Mouse (Mus musculus) brain, embryonic 14.5 days (tissue): ENCODE results near the gene Tenm4. TPM values are rescaled to one million over a fixed set of nuclear protein-coding genes. Genes with fewer than 3 reads are reported as not detected.
A peak's percentile ranks its signal among the peaks of the same experiment; 100 is the strongest.

Experiments used
- DNase-seq: peaks from one replicate; pipeline ENCODE4 v3.0.0-alpha.2; 2011; ENCODE audit warnings: low read depth
- CTCF ChIP-seq: fragments of 200-500 bp; IDR thresholded peaks from 2 replicates; pipeline ENCODE4 v1.5.1; 2012; ENCODE audit warnings: inconsistent platforms, mild to moderate bottlenecking, moderate library complexity, borderline replicate concordance; ENCODE audit not compliant: insufficient read depth, insufficient read length; ENCODE audit errors: extremely low read depth
- POLR2A ChIP-seq: fragments of 200-500 bp; IDR thresholded peaks from 2 replicates; pipeline ENCODE4 v1.6.1; 2012; ENCODE audit warnings: mild to moderate bottlenecking, inconsistent platforms, borderline replicate concordance; ENCODE audit not compliant: poor library complexity, insufficient read depth, insufficient read length, severe bottlenecking; ENCODE audit errors: extremely low read depth
- polyA plus RNA-seq: library from polyadenylated mRNA; depleted of rRNA; stranded (reverse); fragments of >200 nt; gene quantifications from 2 replicates; pipeline ENCODE4 v1.2.3, GENCODE M21; 2012

Gene Tenm4
- polyA plus RNA-seq, 1 experiment: 31.2 TPM

- DNase-seq: no peak
- TF ChIP-seq CTCF (no peak), POLR2A (no peak)
These were observed 94.9 kb downstream of the Tenm4 start for GRCm38 (mm10) chr7:96265941-96266340.

DNA sequence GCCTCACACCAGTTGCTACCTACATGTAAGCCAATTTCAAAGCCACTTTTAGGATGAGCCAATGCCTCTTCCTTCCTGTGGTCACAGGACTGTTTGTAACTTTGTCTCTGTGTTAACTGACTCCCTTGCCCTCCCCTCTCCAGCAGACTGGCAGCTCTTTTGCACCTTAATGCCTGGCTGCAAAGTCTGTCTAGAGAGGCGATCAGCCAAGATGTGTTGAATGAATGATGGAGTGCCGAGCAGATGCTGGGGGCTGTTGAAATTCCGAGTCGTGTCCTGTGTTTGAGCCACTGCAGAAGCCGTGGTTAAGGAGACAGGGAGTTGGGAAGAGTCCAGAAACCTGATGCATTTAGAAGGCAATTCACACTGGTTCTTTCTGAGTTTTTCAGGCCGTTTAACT, 96.2 kb downstream of the Tenm4 start:
- DNase-seq: peak; percentile 94
- no peak for TF ChIP-seq CTCF
- no peak for TF ChIP-seq POLR2A

- DNase-seq: peak; percentile 90
- TF ChIP-seq POLR2A: no peak
- no peak for TF ChIP-seq CTCF
These were observed 99.6 kb downstream of the Tenm4 start for GRCm38 (mm10) chr7:96270684-96271083.

- DNase-seq: no peak
- TF ChIP-seq POLR2A: no peak
- no peak for TF ChIP-seq CTCF
These were observed 101.0 kb downstream of the Tenm4 start for GRCm38 (mm10) chr7:96272068-96272467.

GRCm38 (mm10) chr7:96274486-96274885, 103.4 kb downstream of the Tenm4 start:
- DNase-seq: no peak
- TF ChIP-seq CTCF (no peak), POLR2A (no peak)

GRCm38 (mm10) chr7:96277550-96277949, 106.5 kb downstream of the Tenm4 start:
- DNase-seq: peak; percentile 85
- TF ChIP-seq POLR2A (no peak), CTCF (no peak)

- DNase-seq: no peak
These were observed 107.3 kb downstream of the Tenm4 start for GRCm38 (mm10) chr7:96278378-96278777.

GRCm38 (mm10) chr7:96280795-96281194, 109.7 kb downstream of the Tenm4 start:
- DNase-seq: peak; percentile 69
- no peak for TF ChIP-seq CTCF
- no peak for TF ChIP-seq POLR2A

More at GRCm38 (mm10) chr7:96278378-96278777, 107.3 kb downstream of the Tenm4 start:
- TF ChIP-seq POLR2A: no peak
- no peak for TF ChIP-seq CTCF

GRCm38 (mm10) chr7:96290576-96290975, 119.5 kb downstream of the Tenm4 start:
- TF ChIP-seq CTCF (no peak), POLR2A (no peak)
- peak; percentile 87 for DNase-seq

DNA sequence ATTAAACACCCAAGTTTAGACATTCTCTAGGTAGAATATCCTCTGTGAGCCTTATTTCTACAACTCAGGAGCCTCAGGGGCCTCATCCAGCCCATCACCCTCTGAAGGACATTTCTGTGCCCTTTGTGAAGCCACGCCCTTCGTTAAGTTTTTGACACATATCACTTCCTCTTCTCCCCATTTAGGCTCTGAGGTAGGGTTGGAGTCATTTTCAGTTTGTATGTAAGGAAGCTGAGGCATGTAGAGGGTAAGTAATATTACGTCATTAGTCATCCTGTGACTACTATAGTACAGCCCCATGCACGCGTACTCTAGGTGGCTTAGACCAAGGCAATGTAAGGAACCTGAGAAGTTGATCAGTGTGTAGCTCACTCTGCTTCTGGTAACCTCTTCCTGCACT, 124.9 kb downstream of the Tenm4 start:
- TF ChIP-seq POLR2A (no peak), CTCF (no peak)
- DNase-seq: no peak

DNA sequence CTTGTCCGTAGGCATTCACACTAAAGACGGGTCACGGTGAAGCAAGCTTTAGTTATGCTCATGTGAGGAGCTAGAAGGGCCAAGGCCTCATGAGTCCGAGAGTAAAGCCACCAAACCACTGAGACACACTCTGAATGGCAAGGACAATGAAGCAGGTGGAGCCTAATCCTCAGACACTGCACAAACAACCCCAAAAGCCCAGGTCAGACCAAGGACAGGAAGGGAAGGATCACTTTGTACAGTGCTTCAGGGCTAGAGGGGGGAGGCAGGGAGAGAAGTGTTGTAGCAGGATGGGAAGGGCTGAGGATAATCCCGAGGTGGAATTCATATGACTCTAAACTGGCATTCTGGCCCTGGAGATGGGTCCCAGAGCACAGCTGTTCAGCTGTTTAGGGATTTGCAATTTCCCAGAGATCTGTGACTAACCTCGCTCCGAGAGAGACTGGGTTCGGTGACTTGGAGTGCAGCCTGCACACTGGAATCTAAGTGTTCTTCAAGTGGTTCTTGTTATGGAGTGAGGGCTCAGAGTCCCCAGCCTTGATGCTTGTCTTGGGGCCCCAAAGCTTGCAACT, 129.9 kb downstream of the Tenm4 start:
- TF ChIP-seq POLR2A (no peak), CTCF (no peak)
- no peak for DNase-seq

GRCm38 (mm10) chr7:96301813-96302212, 130.8 kb downstream of the Tenm4 start:
- TF ChIP-seq CTCF: no peak
- TF ChIP-seq POLR2A: no peak
- DNase-seq: no peak

DNA sequence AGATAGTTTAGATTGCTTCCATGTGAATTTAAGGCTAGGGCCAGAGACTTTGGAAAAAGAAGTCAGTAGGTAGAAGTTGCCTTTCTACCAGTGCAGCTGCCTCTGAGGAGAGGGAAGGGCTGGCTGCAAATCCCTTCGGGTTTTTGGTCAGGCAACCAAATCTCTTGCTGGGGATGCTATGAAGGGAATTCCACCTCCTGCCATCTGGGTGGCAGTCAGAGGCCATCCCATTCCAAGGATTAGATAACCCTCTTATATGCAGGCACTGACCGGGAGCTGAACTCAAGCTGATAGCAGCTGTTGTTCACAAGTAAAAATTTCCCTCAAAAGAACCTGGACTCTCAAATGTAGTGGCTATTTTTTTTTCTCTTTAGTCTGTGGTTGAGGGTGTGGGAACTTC, 132.9 kb downstream of the Tenm4 start:
- DNase-seq: no peak
- TF ChIP-seq CTCF (no peak), POLR2A (no peak)

DNA sequence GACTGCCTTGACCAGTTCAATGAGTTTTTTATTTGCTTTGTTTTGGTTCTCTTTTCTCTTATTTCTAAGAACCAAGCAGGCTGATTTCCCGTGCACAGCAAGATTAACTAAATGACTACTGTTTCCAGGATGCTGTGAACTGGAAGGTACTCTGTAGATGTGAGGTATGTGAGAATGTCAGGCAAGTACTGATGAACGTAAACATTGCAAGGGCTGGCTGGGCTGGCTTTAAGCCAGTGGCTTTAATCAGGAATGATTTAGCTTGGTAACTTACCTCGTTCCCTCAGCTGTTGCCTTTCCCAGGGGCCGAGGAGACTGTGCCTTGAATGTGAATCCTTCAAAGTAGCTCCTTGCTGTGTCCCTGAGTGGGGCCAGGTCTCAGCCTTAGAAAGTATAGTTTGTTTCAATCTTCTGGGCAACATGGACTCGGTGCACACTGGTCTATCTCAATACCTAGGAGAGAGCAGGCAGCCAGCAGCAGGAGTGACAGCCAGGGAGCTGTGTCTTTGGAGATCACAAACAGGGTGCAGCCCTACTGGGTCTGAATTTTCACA, 134.4 kb downstream of the Tenm4 start:
- TF ChIP-seq POLR2A: no peak
- TF ChIP-seq CTCF: no peak
- DNase-seq: peak; percentile 58
